Mouse (Mus musculus) liver, embryonic 14.5 days (tissue): ENCODE results near the gene Rora.

Experiments
- CTCF ChIP-seq: IDR thresholded peaks from 2 replicates; pipeline ENCODE4 v1.5.1; 2016; ENCODE audit warnings: antibody characterized with exemption, low read depth, control low read depth
- EP300 ChIP-seq: IDR thresholded peaks from 2 replicates; pipeline ENCODE4 v1.6.1; 2016; ENCODE audit warnings: antibody characterized with exemption, low read depth

- TF ChIP-seq CTCF (no peak), EP300 (no peak)
Observed at GRCm38 (mm10) chr9:69023314-69023713, 369.7 kb downstream of the Rora start.
